Mouse (Mus musculus) bone marrow macrophage, adult 2 months (primary cell): ENCODE data around the gene Mapk10. TPM values are rescaled to one million over a fixed set of nuclear protein-coding genes. Genes with fewer than 3 reads are reported as not detected.

ENCODE experiments used
- H3K27ac ChIP-seq: 2 replicates; pipeline ENCODE4 v1.5.1; 2012; ENCODE audit warnings: low read depth, low read length; ENCODE audit not compliant: insufficient read depth
- H3K4me1 ChIP-seq: 2 replicates; pipeline ENCODE4 v1.6.1; 2012; ENCODE audit warnings: low read length; ENCODE audit not compliant: control insufficient read depth, insufficient read depth
- H3K4me3 ChIP-seq: 2 replicates; pipeline ENCODE4 v1.5.1; 2012; ENCODE audit warnings: mild to moderate bottlenecking, low read length, moderate library complexity; ENCODE audit not compliant: insufficient read depth
- CTCF ChIP-seq: IDR thresholded peaks from 2 replicates; pipeline ENCODE4 v1.5.1; 2012; ENCODE audit warnings: low read depth, mild to moderate bottlenecking, low read length, moderate library complexity
- POLR2A ChIP-seq: IDR thresholded peaks from 2 replicates; pipeline ENCODE4 v1.6.1; 2012; ENCODE audit warnings: mild to moderate bottlenecking, low read depth, low read length, borderline replicate concordance
- polyA plus RNA-seq: library from polyadenylated mRNA; stranded (reverse); fragments of >200 nt; gene quantifications from 2 replicates; pipeline ENCODE4 v1.2.4, GENCODE M21; 2012; ENCODE audit not compliant: missing spikeins, insufficient read depth, insufficient read length

The Mapk10 gene
- polyA plus RNA-seq, 1 experiment = not detected

DNA sequence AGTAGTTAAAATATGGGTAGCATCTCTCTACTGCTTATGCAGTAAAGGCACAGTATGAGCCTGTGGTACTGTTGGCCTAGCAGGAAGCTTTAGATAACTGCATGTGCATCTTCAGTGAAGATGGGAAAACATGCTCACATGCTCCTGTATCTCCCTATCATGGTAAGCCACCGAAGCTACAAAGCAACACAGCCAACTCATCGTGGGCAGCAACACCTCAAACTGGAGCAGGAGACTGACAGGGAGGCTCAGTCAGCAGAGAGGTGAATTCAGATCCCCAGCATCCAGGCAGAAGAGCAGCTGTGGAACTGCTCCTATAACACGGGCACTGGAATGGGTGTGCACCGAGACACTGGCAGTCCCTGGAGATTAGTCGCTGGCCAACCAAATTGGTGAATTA is 191.0 kb downstream of the Mapk10 start:
- no peak overlapping the region for H3K27ac ChIP-seq
- H3K4me1 ChIP-seq = no peaks in the 10 kb centered on the region
- H3K4me3 ChIP-seq = no peak overlapping the region
- TF ChIP-seq POLR2A (no peak), CTCF (no peak)

DNA sequence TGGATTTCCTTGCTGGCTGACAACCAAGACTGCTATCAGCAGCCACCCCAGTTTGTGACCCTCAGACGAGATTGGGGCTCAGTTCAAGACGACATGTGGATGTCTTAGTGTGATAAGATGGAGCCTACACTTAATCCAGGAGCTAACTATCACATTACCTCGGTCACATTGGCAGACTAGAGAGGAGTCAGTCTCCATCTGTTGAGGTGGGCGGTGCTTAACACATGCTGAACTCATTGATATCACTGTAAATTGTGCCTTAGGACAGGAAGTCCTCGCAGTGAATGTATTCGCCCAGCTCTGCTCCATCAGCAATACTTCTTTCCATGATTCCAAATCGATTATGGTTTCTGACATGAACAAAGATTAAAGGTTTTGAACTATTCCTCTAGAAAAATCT is 193.5 kb downstream of the Mapk10 start:
- Histone ChIP-seq H3K4me1 (no peaks in the 10 kb centered on the region), H3K4me3 (no peak overlapping the region), H3K27ac (no peak overlapping the region)
- no peak for TF ChIP-seq CTCF

DNA sequence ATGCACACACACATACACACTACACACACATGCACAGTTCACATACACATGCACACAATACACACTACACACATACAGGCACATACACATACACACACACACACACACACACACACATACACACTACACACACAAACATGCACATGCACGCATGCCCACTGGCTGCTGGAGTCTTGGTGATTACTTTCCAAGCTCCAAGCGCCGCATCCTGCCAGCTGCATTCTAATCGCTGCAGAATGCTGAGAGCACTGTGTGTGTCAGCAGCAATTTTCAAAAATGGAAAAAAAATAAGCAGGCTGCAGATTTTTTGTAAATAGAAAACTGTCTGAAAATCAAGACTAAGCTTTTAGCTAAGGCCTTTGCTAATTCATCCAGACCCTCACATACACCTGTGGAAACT is 196.8 kb downstream of the Mapk10 start:
- no peak for TF ChIP-seq POLR2A
- no peak for TF ChIP-seq CTCF
- Histone ChIP-seq H3K27ac (no peak overlapping the region), H3K4me3 (no peak overlapping the region), H3K4me1 (no peaks in the 10 kb centered on the region)

DNA sequence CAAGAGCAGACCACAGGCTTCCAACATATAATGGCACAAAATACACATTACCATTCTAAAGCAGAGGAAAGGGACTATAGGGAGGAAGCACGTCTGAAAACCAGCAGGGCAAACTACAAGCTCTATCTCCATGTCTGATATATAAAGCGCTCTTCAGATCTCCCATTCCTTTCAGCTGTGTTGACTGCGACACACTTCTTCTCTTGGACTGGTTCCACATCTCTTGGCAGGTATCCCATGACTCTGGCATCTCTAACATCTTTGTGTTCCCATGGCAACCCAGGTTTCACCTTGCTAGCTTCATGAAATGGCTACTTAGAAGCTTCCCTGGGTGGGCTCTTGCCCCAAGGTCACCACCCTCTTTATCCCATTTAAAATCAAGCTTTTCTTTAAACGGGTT is 202.2 kb downstream of the Mapk10 start:
- Histone ChIP-seq H3K4me1 (no peaks in the 10 kb centered on the region), H3K4me3 (no peak overlapping the region), H3K27ac (no peak overlapping the region)
- TF ChIP-seq POLR2A (no peak), CTCF (no peak)

DNA sequence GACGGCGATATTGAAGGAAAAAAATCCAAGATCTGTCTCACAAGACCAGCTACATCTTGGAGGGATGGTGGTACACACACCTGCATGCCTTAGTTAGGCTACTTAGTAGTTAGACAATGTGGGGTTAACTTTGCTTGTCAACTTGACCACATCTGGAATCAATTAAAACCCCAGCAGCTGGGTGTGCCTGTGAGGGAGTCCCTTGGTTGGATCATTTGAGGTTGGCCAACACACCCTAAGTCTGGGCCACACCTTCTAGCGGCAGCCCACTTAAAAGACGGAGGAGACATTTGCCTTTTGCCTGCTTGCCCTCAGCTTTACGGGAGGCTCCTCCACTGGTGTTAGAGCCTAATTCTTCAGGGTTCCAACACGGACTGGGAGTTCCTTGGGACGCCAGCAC is 209.0 kb downstream of the Mapk10 start:
- TF ChIP-seq CTCF = no peak
- no peak for TF ChIP-seq POLR2A
- H3K27ac ChIP-seq = no peak overlapping the region
- H3K4me1 ChIP-seq = no peaks in the 10 kb centered on the region
- H3K4me3 ChIP-seq = no peak overlapping the region

- TF ChIP-seq CTCF = no peak
- no peak for TF ChIP-seq POLR2A
- no peak overlapping the region for H3K4me3 ChIP-seq
- no peak overlapping the region for H3K27ac ChIP-seq
- no peaks in the 10 kb centered on the region for H3K4me1 ChIP-seq
These were observed 210.6 kb downstream of the Mapk10 start for GRCm38 (mm10) chr5:103000572-103000971.

- no peaks in the 10 kb centered on the region for H3K4me1 ChIP-seq
- TF ChIP-seq POLR2A = no peak
- TF ChIP-seq CTCF = no peak
- no peak overlapping the region for H3K4me3 ChIP-seq
- H3K27ac ChIP-seq = no peak overlapping the region
These were observed 212.6 kb downstream of the Mapk10 start for GRCm38 (mm10) chr5:102998524-102998923.

GRCm38 (mm10) chr5:102997907-102998306 is 213.2 kb downstream of the Mapk10 start:
- H3K27ac ChIP-seq = no peak overlapping the region
- no peak for TF ChIP-seq POLR2A
- no peak for TF ChIP-seq CTCF
- no peak overlapping the region for H3K4me3 ChIP-seq
- H3K4me1 ChIP-seq = no peaks in the 10 kb centered on the region

GRCm38 (mm10) chr5:102996331-102996730 is 214.8 kb downstream of the Mapk10 start:
- Histone ChIP-seq H3K4me1 (no peaks in the 10 kb centered on the region), H3K27ac (no peak overlapping the region), H3K4me3 (no peak overlapping the region)
- TF ChIP-seq POLR2A (no peak), CTCF (no peak)

- Histone ChIP-seq H3K4me1 (no peaks in the 10 kb centered on the region), H3K4me3 (no peak overlapping the region), H3K27ac (no peak overlapping the region)
- TF ChIP-seq POLR2A = no peak
- no peak for TF ChIP-seq CTCF
These were observed 215.2 kb downstream of the Mapk10 start for GRCm38 (mm10) chr5:102995928-102996327.

- TF ChIP-seq CTCF = no peak
- TF ChIP-seq POLR2A = no peak
- no peak overlapping the region for H3K27ac ChIP-seq
- H3K4me1 ChIP-seq = no peaks in the 10 kb centered on the region
- no peak overlapping the region for H3K4me3 ChIP-seq
These were observed 217.2 kb downstream of the Mapk10 start for GRCm38 (mm10) chr5:102993951-102994350.
